Mouse (Mus musculus): ENCODE measurements at regions not wholly inside any gene's neighbourhood (a gene's known extent, or its start where the extent isn't known, plus 50 kb on each side); places are given as distances from the start of the nearest gene placed in this dataset.

GRCm38 (mm10) chr6:16171871-16172270, 451.4 kb downstream of the Mdfic start:
- H3K27me3 ChIP-seq = no peaks in the 10 kb centered on the region
- H3K27ac ChIP-seq = no peak overlapping the region
- no peak overlapping the region for H3K4me2 ChIP-seq
- H3K9ac ChIP-seq = no peak overlapping the region
- H3K36me3 ChIP-seq (ENCODE audit: poor library complexity, severe bottlenecking) = no peaks in the 10 kb centered on the region
- no peak for ATAC-seq
- no peaks in the 10 kb centered on the region for H3K9me3 ChIP-seq (replicated peaks)
- no peak overlapping the region for H3K4me3 ChIP-seq
- WGBS = 96% methylated on average over 3 of the region's 3 CpGs
- no peaks in the 10 kb centered on the region for H3K4me1 ChIP-seq

- H3K36me3 ChIP-seq (ENCODE audit: poor library complexity, severe bottlenecking) = no peaks in the 10 kb centered on the region
- H3K27me3 ChIP-seq = no peaks in the 10 kb centered on the region
- H3K4me3 ChIP-seq = no peak overlapping the region
- H3K4me2 ChIP-seq = no peak overlapping the region
- ATAC-seq = no peak
- no peak overlapping the region for H3K9ac ChIP-seq
- WGBS = 71% methylated on average over 5 of the region's 5 CpGs
- H3K4me1 ChIP-seq = no peaks in the 10 kb centered on the region
- H3K9me3 ChIP-seq (replicated peaks) = no peaks in the 10 kb centered on the region
- no peak overlapping the region for H3K27ac ChIP-seq
These were observed 456.9 kb downstream of the Mdfic start for GRCm38 (mm10) chr6:16177313-16177712.

- no peak overlapping the region for H3K4me2 ChIP-seq
- no peaks in the 10 kb centered on the region for H3K36me3 ChIP-seq (ENCODE audit: poor library complexity, severe bottlenecking)
- WGBS = 40% methylated on average over 4 of the region's 4 CpGs
- no peak overlapping the region for H3K9ac ChIP-seq
- peaks cover 5% of the 10 kb centered on the region; the same call in 1 of the 2 replicates for H3K4me1 ChIP-seq
- H3K4me3 ChIP-seq = no peak overlapping the region
- H3K27me3 ChIP-seq = no peaks in the 10 kb centered on the region
- no peak overlapping the region for H3K27ac ChIP-seq
- no peaks in the 10 kb centered on the region for H3K9me3 ChIP-seq (replicated peaks)
- ATAC-seq = no peak
These were observed 467.6 kb downstream of the Mdfic start for GRCm38 (mm10) chr6:16187983-16188550.

- WGBS = 6% methylated on average over 5 of the region's 5 CpGs
- H3K36me3 ChIP-seq (ENCODE audit: poor library complexity, severe bottlenecking) = no peaks in the 10 kb centered on the region
- H3K4me1 ChIP-seq = peaks cover 10% of the 10 kb centered on the region
- H3K27ac ChIP-seq = no peak overlapping the region
- no peak overlapping the region for H3K4me2 ChIP-seq
- peaks cover 28% of the 10 kb centered on the region for H3K27me3 ChIP-seq
- H3K4me3 ChIP-seq = no peak overlapping the region
- no peaks in the 10 kb centered on the region for H3K9me3 ChIP-seq (replicated peaks)
- peak; percentile 91; the same call in 1 of the 2 replicates for ATAC-seq
- H3K9ac ChIP-seq = no peak overlapping the region
These were observed 492.5 kb downstream of the Mdfic start for GRCm38 (mm10) chr6:16212975-16213374.

GRCm38 (mm10) chr6:16213635-16214034, 493.2 kb downstream of the Mdfic start:
- no peak overlapping the region for H3K27ac ChIP-seq
- WGBS = 47% methylated on average over 4 of the region's 4 CpGs
- ATAC-seq = no peak; the same call in 1 of the 2 replicates

GRCm38 (mm10) chr6:16221002-16221627, 500.7 kb downstream of the Mdfic start:
- Histone ChIP-seq H3K27ac (no peak overlapping the region), H3K9ac (no peak overlapping the region), H3K4me2 (no peak overlapping the region), H3K36me3 (ENCODE audit: poor library complexity, severe bottlenecking) (no peaks in the 10 kb centered on the region), H3K4me1 (no peaks in the 10 kb centered on the region), H3K9me3 (replicated peaks) (no peaks in the 10 kb centered on the region), H3K27me3 (peaks cover 6% of the 10 kb centered on the region; the same call in 1 of the 2 replicates), H3K4me3 (no peak overlapping the region)
- peak; percentile 33; the same call in 1 of the 2 replicates for ATAC-seq
- WGBS = 46% methylated on average over 3 of the region's 3 CpGs

More at GRCm38 (mm10) chr6:16213635-16214034, 493.2 kb downstream of the Mdfic start:
- H3K36me3 ChIP-seq (ENCODE audit: poor library complexity, severe bottlenecking) = no peaks in the 10 kb centered on the region
- H3K4me1 ChIP-seq = peaks cover 10% of the 10 kb centered on the region
- H3K4me3 ChIP-seq = no peak overlapping the region
- no peak overlapping the region for H3K4me2 ChIP-seq
- H3K9me3 ChIP-seq (replicated peaks) = no peaks in the 10 kb centered on the region
- no peak overlapping the region for H3K9ac ChIP-seq
- H3K27me3 ChIP-seq = peaks cover 28% of the 10 kb centered on the region

All from forebrain, embryonic 13.5 days (tissue).